Mouse (Mus musculus) C2C12 (cell line): ENCODE measurements around the gene Sox6. TPM values are rescaled to one million over a fixed set of nuclear protein-coding genes. Genes with fewer than 3 reads are reported as not detected.

ENCODE experiments used
- H3K27me3 ChIP-seq: one replicate; pipeline ENCODE4 v1.6.1; 2011; ENCODE audit not compliant: control insufficient read depth, insufficient read depth, insufficient read length
- H3K36me3 ChIP-seq: one replicate; pipeline ENCODE4 v1.6.1; 2011; ENCODE audit not compliant: control insufficient read depth, insufficient read depth
- H3K4me3 ChIP-seq: one replicate; pipeline ENCODE4 v1.5.1; 2011; ENCODE audit warnings: mild to moderate bottlenecking, control low read depth; ENCODE audit not compliant: poor library complexity, insufficient read depth, severe bottlenecking
- H3K79me2 ChIP-seq: one replicate; pipeline ENCODE4 v1.6.1; 2011; ENCODE audit not compliant: control insufficient read depth, insufficient read depth
- H3K79me3 ChIP-seq: one replicate; pipeline ENCODE4 v1.6.1; 2011; ENCODE audit warnings: low read depth, control low read depth
- H3ac ChIP-seq: one replicate; pipeline ENCODE3; 2011; ENCODE audit warnings: low read depth; ENCODE audit not compliant: control insufficient read depth, insufficient read length
- CEBPB ChIP-seq: IDR thresholded peaks from one replicate; pipeline ENCODE4 v1.6.1; 2011; ENCODE audit warnings: low read depth, mild to moderate bottlenecking, control low read depth, moderate library complexity
- CTCF ChIP-seq: IDR thresholded peaks from one replicate; pipeline ENCODE4 v1.5.1; 2011; ENCODE audit not compliant: control insufficient read depth, insufficient read depth, insufficient read length
- FOSL1 ChIP-seq: IDR thresholded peaks from one replicate; pipeline ENCODE4 v1.8.0; 2011; ENCODE audit warnings: mild to moderate bottlenecking, low read length; ENCODE audit not compliant: poor library complexity, insufficient read depth, severe bottlenecking
- MAX ChIP-seq: IDR thresholded peaks from one replicate; pipeline ENCODE4 v1.6.1; 2011; ENCODE audit warnings: mild to moderate bottlenecking, control low read depth
- MYOD1 ChIP-seq: IDR thresholded peaks from one replicate; pipeline ENCODE4 v1.6.1; 2011; ENCODE audit warnings: low read depth; ENCODE audit not compliant: control insufficient read depth, insufficient read length
- MYOG ChIP-seq: IDR thresholded peaks from one replicate; pipeline ENCODE4 v1.6.1; 2011; ENCODE audit not compliant: control insufficient read depth, insufficient read length; ENCODE audit errors: extremely low read depth
- USF1 ChIP-seq: IDR thresholded peaks from one replicate; pipeline ENCODE4 v1.6.1; 2011; ENCODE audit warnings: low read depth, mild to moderate bottlenecking, control low read depth, moderate library complexity
- polyA plus RNA-seq: library from polyadenylated mRNA; unstranded; fragments of >200 nt; fragmentation: generic; extraction: Trizol; gene quantifications from one replicate; pipeline ENCODE4 v1.2.1, GENCODE M21; 2012; ENCODE audit warnings: missing spikeins

Gene Sox6
- polyA plus RNA-seq, 1 experiment: 0.08 TPM

GRCm38 (mm10) chr7:115540261-115540660, 498.3 kb downstream of the Sox6 start:
- TF ChIP-seq FOSL1 (no peak), MAX (no peak), CTCF (no peak), CEBPB (no peak), MYOD1 (no peak), MYOG (no peak), USF1 (no peak)
- no peak overlapping the region for H3K4me3 ChIP-seq
- no peaks in the 10 kb centered on the region for H3K27me3 ChIP-seq
- no peaks in the 10 kb centered on the region for H3K79me2 ChIP-seq
- no peaks in the 10 kb centered on the region for H3K36me3 ChIP-seq
- no peak overlapping the region for H3ac ChIP-seq
- H3K79me3 ChIP-seq: no peaks in the 10 kb centered on the region

GRCm38 (mm10) chr7:115539003-115539402, 499.6 kb downstream of the Sox6 start:
- Histone ChIP-seq H3K27me3 (no peaks in the 10 kb centered on the region), H3K36me3 (no peaks in the 10 kb centered on the region), H3ac (no peak overlapping the region), H3K4me3 (no peak overlapping the region), H3K79me3 (no peaks in the 10 kb centered on the region), H3K79me2 (no peaks in the 10 kb centered on the region)
- TF ChIP-seq MYOD1 (no peak), USF1 (no peak), CEBPB (no peak), FOSL1 (no peak)

- Histone ChIP-seq H3K36me3 (no peaks in the 10 kb centered on the region), H3K79me2 (no peaks in the 10 kb centered on the region), H3K27me3 (no peaks in the 10 kb centered on the region), H3K79me3 (no peaks in the 10 kb centered on the region), H3ac (no peak overlapping the region), H3K4me3 (no peak overlapping the region)
- TF ChIP-seq CTCF (no peak), FOSL1 (no peak), CEBPB (no peak), MYOD1 (no peak), MAX (no peak), MYOG (no peak), USF1 (no peak)
Measured at GRCm38 (mm10) chr7:115537636-115538035, 501.0 kb downstream of the Sox6 start.

- no peak overlapping the region for H3ac ChIP-seq
- TF ChIP-seq MYOG (no peak), CTCF (no peak), MYOD1 (no peak), MAX (no peak), CEBPB (no peak), FOSL1 (no peak), USF1 (no peak)
- no peak overlapping the region for H3K4me3 ChIP-seq
- H3K79me2 ChIP-seq: no peaks in the 10 kb centered on the region
- H3K79me3 ChIP-seq: no peaks in the 10 kb centered on the region
- H3K36me3 ChIP-seq: no peaks in the 10 kb centered on the region
- H3K27me3 ChIP-seq: no peaks in the 10 kb centered on the region
Measured at GRCm38 (mm10) chr7:115536521-115536920, 502.1 kb downstream of the Sox6 start.

GRCm38 (mm10) chr7:115531875-115532274, 506.7 kb downstream of the Sox6 start:
- Histone ChIP-seq H3K4me3 (no peak overlapping the region), H3K27me3 (no peaks in the 10 kb centered on the region), H3K79me3 (no peaks in the 10 kb centered on the region), H3ac (no peak overlapping the region), H3K79me2 (no peaks in the 10 kb centered on the region), H3K36me3 (no peaks in the 10 kb centered on the region)
- TF ChIP-seq FOSL1: no peak
- no peak for TF ChIP-seq MYOD1
- no peak for TF ChIP-seq CEBPB
- TF ChIP-seq CTCF: no peak
- no peak for TF ChIP-seq MAX
- TF ChIP-seq USF1: no peak
- no peak for TF ChIP-seq MYOG

- Histone ChIP-seq H3K36me3 (no peaks in the 10 kb centered on the region), H3K79me3 (no peaks in the 10 kb centered on the region), H3K27me3 (no peaks in the 10 kb centered on the region), H3K4me3 (no peak overlapping the region), H3ac (no peak overlapping the region), H3K79me2 (no peaks in the 10 kb centered on the region)
- TF ChIP-seq MYOG: no peak
Measured at GRCm38 (mm10) chr7:115531217-115531616, 507.4 kb downstream of the Sox6 start.
